Mouse (Mus musculus) megakaryocyte, embryonic 14.5 days (primary cell): ENCODE results near the gene Slc2a4. TPM values are rescaled to one million over a fixed set of nuclear protein-coding genes. Genes with fewer than 3 reads are reported as not detected.
"Not testable (repeated sequence)": the region's sequence is repeated elsewhere in the genome, so short reads cannot be mapped to it uniquely, and the experiment has no call there.

ENCODE experiments used
- H3K27me3 ChIP-seq: replicated peaks from 2 replicates; pipeline ENCODE3; 2012; ENCODE audit warnings: inconsistent platforms
- H3K36me3 ChIP-seq: replicated peaks from 2 replicates; pipeline ENCODE3; 2012; ENCODE audit warnings: low read length, inconsistent platforms, mixed read lengths
- H3K4me1 ChIP-seq: 2 replicates; pipeline ENCODE4 v1.6.1; 2012; ENCODE audit warnings: inconsistent platforms
- H3K4me3 ChIP-seq: replicated peaks from 2 replicates; pipeline ENCODE3; 2012; ENCODE audit warnings: moderate library complexity, mild to moderate bottlenecking, inconsistent platforms
- H3K9me3 ChIP-seq: 2 replicates; pipeline ENCODE4 v1.6.1; 2012; ENCODE audit warnings: inconsistent platforms
- FLI1 ChIP-seq: IDR thresholded peaks from 2 replicates; pipeline ENCODE4 v1.6.1; 2012; ENCODE audit warnings: low read length, inconsistent platforms, mixed read lengths
- GATA1 ChIP-seq: IDR thresholded peaks from 3 replicates; pipeline ENCODE4 v1.6.1; 2012; ENCODE audit warnings: mixed read lengths, low read length, inconsistent platforms, borderline replicate concordance
- polyA plus RNA-seq: library from polyadenylated mRNA; stranded (reverse); fragments of >175 nt; gene quantifications from 2 replicates; pipeline ENCODE4 v1.2.3, GENCODE M21; 2012; ENCODE audit warnings: low replicate concordance; ENCODE audit not compliant: insufficient read depth

Slc2a4 gene
- polyA plus RNA-seq, 1 experiment = not detected

- peak within 1 kb of the TSS; percentile 99 for H3K4me3 ChIP-seq
- TF ChIP-seq GATA1 (no peak), FLI1 (no peak)
- H3K9me3 ChIP-seq = no peaks in the 10 kb centered on the region
- peaks cover 52% of the 10 kb centered on the region for H3K4me1 ChIP-seq
- H3K27me3 ChIP-seq = no peaks in the 10 kb centered on the region
- H3K36me3 ChIP-seq = peaks cover 31% of the 10 kb centered on the region
Observed at GRCm38 (mm10) chr11:69921114-69922011, 26.6 kb downstream of the Slc2a4 start, which contains the start of gene Eif5a. Gene Eif5a (minus strand): TSS chr11:69921958.

GRCm38 (mm10) chr11:69920266-69921031 is 27.5 kb downstream of the Slc2a4 start:
- Histone ChIP-seq H3K27me3 (no peaks in the 10 kb centered on the region), H3K4me3 (peak overlapping the region; percentile 99), H3K9me3 (no peaks in the 10 kb centered on the region), H3K4me1 (peaks cover 61% of the 10 kb centered on the region), H3K36me3 (peaks cover 40% of the 10 kb centered on the region)
- no peak for TF ChIP-seq GATA1
- no peak for TF ChIP-seq FLI1

- no peaks in the 10 kb centered on the region for H3K27me3 ChIP-seq
- H3K36me3 ChIP-seq = peaks cover 47% of the 10 kb centered on the region
- H3K4me1 ChIP-seq = peaks cover 68% of the 10 kb centered on the region
- no peaks in the 10 kb centered on the region for H3K9me3 ChIP-seq
- H3K4me3 ChIP-seq = peak overlapping the region; percentile 99
- TF ChIP-seq FLI1 = no peak; the same call in 1 of the 2 replicates
- TF ChIP-seq GATA1 = no peak
Observed at GRCm38 (mm10) chr11:69919661-69920265, 28.2 kb downstream of the Slc2a4 start.

- Histone ChIP-seq H3K36me3 (peaks cover 47% of the 10 kb centered on the region), H3K27me3 (no peaks in the 10 kb centered on the region), H3K4me1 (peaks cover 72% of the 10 kb centered on the region), H3K4me3 (peak overlapping the region; percentile 99), H3K9me3 (no peaks in the 10 kb centered on the region)
- TF ChIP-seq FLI1 (no peak), GATA1 (no peak)
Observed at GRCm38 (mm10) chr11:69919053-69919452, 28.9 kb downstream of the Slc2a4 start.

GRCm38 (mm10) chr11:69918118-69918517 is 29.9 kb downstream of the Slc2a4 start:
- Histone ChIP-seq H3K36me3 (peaks cover 51% of the 10 kb centered on the region), H3K4me3 (peak overlapping the region; percentile 29), H3K9me3 (no peaks in the 10 kb centered on the region), H3K27me3 (no peaks in the 10 kb centered on the region), H3K4me1 (peaks cover 70% of the 10 kb centered on the region)
- TF ChIP-seq GATA1 (no peak), FLI1 (no peak)

- H3K4me3 ChIP-seq = no peak overlapping the region
- peaks cover 70% of the 10 kb centered on the region for H3K4me1 ChIP-seq
- no peak for TF ChIP-seq FLI1
- TF ChIP-seq GATA1 = no peak
- H3K27me3 ChIP-seq = no peaks in the 10 kb centered on the region
- peaks cover 58% of the 10 kb centered on the region for H3K36me3 ChIP-seq
- H3K9me3 ChIP-seq = no peaks in the 10 kb centered on the region
Observed at GRCm38 (mm10) chr11:69917379-69917948, 30.5 kb downstream of the Slc2a4 start.

- peaks cover 68% of the 10 kb centered on the region for H3K4me1 ChIP-seq
- H3K9me3 ChIP-seq, H3K27me3 ChIP-seq, H3K4me3 ChIP-seq: not testable (repeated sequence)
- H3K36me3 ChIP-seq = peaks cover 64% of the 10 kb centered on the region
Observed at GRCm38 (mm10) chr11:69916652-69917378, 31.2 kb downstream of the Slc2a4 start.

GRCm38 (mm10) chr11:69915667-69916627 is 32.0 kb downstream of the Slc2a4 start:
- peak overlapping the region; percentile 40 for H3K4me3 ChIP-seq
- H3K27me3 ChIP-seq = no peaks in the 10 kb centered on the region
- no peaks in the 10 kb centered on the region for H3K9me3 ChIP-seq
- peaks cover 73% of the 10 kb centered on the region for H3K36me3 ChIP-seq
- no peak for TF ChIP-seq FLI1
- TF ChIP-seq GATA1 = no peak
- peaks cover 68% of the 10 kb centered on the region for H3K4me1 ChIP-seq
